Mouse (Mus musculus): ENCODE measurements around the gene Fer1l5.

Gene Fer1l5

GRCm38 (mm10) chr1:36432999-36433398 lies 60.9 kb downstream of the Fer1l5 start:
- no peak for DNase-seq (ENCODE audit: low read depth, low spot score)

- no peak for DNase-seq (ENCODE audit: low read depth, low spot score)
Measured at GRCm38 (mm10) chr1:36433616-36434015, 61.5 kb downstream of the Fer1l5 start.

GRCm38 (mm10) chr1:36435071-36435470 lies 63.0 kb downstream of the Fer1l5 start:
- no peak for DNase-seq (ENCODE audit: low read depth, low spot score)

GRCm38 (mm10) chr1:36436515-36436914 lies 64.4 kb downstream of the Fer1l5 start:
- DNase-seq (ENCODE audit: low read depth, low spot score): no peak

GRCm38 (mm10) chr1:36437223-36437622 lies 65.1 kb downstream of the Fer1l5 start:
- no peak for DNase-seq (ENCODE audit: low read depth, low spot score)

- DNase-seq (ENCODE audit: low read depth, low spot score): no peak
Measured at GRCm38 (mm10) chr1:36441101-36441500, 69.0 kb downstream of the Fer1l5 start.

GRCm38 (mm10) chr1:36444471-36445464 lies 72.7 kb downstream of the Fer1l5 start, which contains the start of gene Lman2l:
Gene Lman2l, minus strand, starts transcription at chr1:36445271.
- peak; percentile 86 for DNase-seq (ENCODE audit: low read depth, low spot score)

- no peak for DNase-seq (ENCODE audit: low read depth, low spot score)
Measured at GRCm38 (mm10) chr1:36445508-36445907, 73.4 kb downstream of the Fer1l5 start.

- DNase-seq (ENCODE audit: low read depth, low spot score): no peak
Measured at GRCm38 (mm10) chr1:36446106-36446824, 74.2 kb downstream of the Fer1l5 start.

- no peak for DNase-seq (ENCODE audit: low read depth, low spot score)
Measured at GRCm38 (mm10) chr1:36446841-36447240, 74.8 kb downstream of the Fer1l5 start.

- DNase-seq (ENCODE audit: low read depth, low spot score): no peak
Measured at GRCm38 (mm10) chr1:36454055-36454815, 82.1 kb downstream of the Fer1l5 start.

GRCm38 (mm10) chr1:36457388-36458014 lies 85.4 kb downstream of the Fer1l5 start:
- no peak for DNase-seq (ENCODE audit: low read depth, low spot score)

GRCm38 (mm10) chr1:36458169-36458568 lies 86.1 kb downstream of the Fer1l5 start:
- no peak for DNase-seq (ENCODE audit: low read depth, low spot score)

- DNase-seq (ENCODE audit: low read depth, low spot score): no peak
Measured at GRCm38 (mm10) chr1:36461829-36462228, 89.7 kb downstream of the Fer1l5 start.

GRCm38 (mm10) chr1:36465641-36466160 lies 93.6 kb downstream of the Fer1l5 start:
- no peak for DNase-seq (ENCODE audit: low read depth, low spot score)

- no peak for DNase-seq (ENCODE audit: low read depth, low spot score)
Measured at GRCm38 (mm10) chr1:36467446-36467845, 95.4 kb downstream of the Fer1l5 start.

GRCm38 (mm10) chr1:36469811-36470444 lies 97.8 kb downstream of the Fer1l5 start:
- no peak for DNase-seq (ENCODE audit: low read depth, low spot score)

GRCm38 (mm10) chr1:36471181-36472105 lies 99.4 kb downstream of the Fer1l5 start, which contains the start of gene Cnnm4:
Gene Cnnm4, plus strand, starts transcription at chr1:36471620.
- no peak for DNase-seq (ENCODE audit: low read depth, low spot score)
